Mouse (Mus musculus): ENCODE measurements around the gene Gm7544. TPM values are rescaled to one million over a fixed set of nuclear protein-coding genes. Genes with fewer than 3 reads are reported as not detected.
"Not testable (repeated sequence)": the region's sequence is repeated elsewhere in the genome, so short reads cannot be mapped to it uniquely, and the experiment has no call there.

Gm7544 gene
- total RNA-seq (2012; rRNA removed): not detected in 2 replicates
- polyA plus RNA-seq (2012; ENCODE audit: insufficient read depth in 1 of 2, insufficient read length in 2 of 2, low read depth in 1 of 2, low replicate concordance in 2 of 2, missing spikeins in 1 of 2): not detected

GRCm38 (mm10) chr1:82955913-82956312, at the start of gene Gm7544:
Gene Gm7544, minus strand, starts transcription at chr1:82956013.
- H3K4me3 ChIP-seq (ENCODE audit: control insufficient read depth in 1 of 2, insufficient read depth in 1 of 2, low read depth in 2 of 2, low read length in 2 of 2); H3K27ac ChIP-seq (ENCODE audit: control insufficient read depth, low read depth, low read length); H3K79me2 ChIP-seq (ENCODE audit: control insufficient read depth, insufficient read depth, low read length, poor library complexity); H3K9ac ChIP-seq (ENCODE audit: control insufficient read depth, low read depth, low read length, poor library complexity, severe bottlenecking); H3K4me1 ChIP-seq (ENCODE audit: control insufficient read depth in 1 of 2, insufficient read depth in 2 of 2, low read length in 2 of 2); H3K9me3 ChIP-seq (replicated peaks; ENCODE audit: insufficient read depth, low read length); DNase-seq (ENCODE audit: low read depth, low spot score); H3K27me3 ChIP-seq (ENCODE audit: control insufficient read depth in 1 of 2, insufficient read depth in 2 of 2, low read length in 2 of 2); H3K36me3 ChIP-seq (ENCODE audit: control insufficient read depth in 1 of 2, insufficient read depth in 2 of 2, low read length in 2 of 2): not testable (repeated sequence)

GRCm38 (mm10) chr1:83000306-83000705, 44.5 kb upstream of the Gm7544 start, which contains the start of gene Gm47959:
Gene Gm47959, plus strand, starts transcription at chr1:83000548.
- not testable (repeated sequence) for H3K9ac ChIP-seq (ENCODE audit: control insufficient read depth, low read depth, low read length, poor library complexity, severe bottlenecking); H3K4me3 ChIP-seq (ENCODE audit: control insufficient read depth in 1 of 2, insufficient read depth in 1 of 2, low read depth in 2 of 2, low read length in 2 of 2); H3K27me3 ChIP-seq (ENCODE audit: control insufficient read depth in 1 of 2, insufficient read depth in 2 of 2, low read length in 2 of 2); DNase-seq (ENCODE audit: low read depth, low spot score); H3K4me1 ChIP-seq (ENCODE audit: control insufficient read depth in 1 of 2, insufficient read depth in 2 of 2, low read length in 2 of 2); H3K9me3 ChIP-seq (replicated peaks; ENCODE audit: insufficient read depth, low read length); H3K27ac ChIP-seq (ENCODE audit: control insufficient read depth, low read depth, low read length); H3K36me3 ChIP-seq (ENCODE audit: control insufficient read depth in 1 of 2, insufficient read depth in 2 of 2, low read length in 2 of 2); H3K79me2 ChIP-seq (ENCODE audit: control insufficient read depth, insufficient read depth, low read length, poor library complexity)

- no peak overlapping the region for H3K9ac ChIP-seq (ENCODE audit: control insufficient read depth, low read depth, low read length, poor library complexity, severe bottlenecking)
- no peaks in the 10 kb centered on the region for H3K27me3 ChIP-seq (ENCODE audit: control insufficient read depth in 1 of 2, insufficient read depth in 2 of 2, low read length in 2 of 2)
- no peaks in the 10 kb centered on the region for H3K4me1 ChIP-seq (ENCODE audit: control insufficient read depth in 1 of 2, insufficient read depth in 2 of 2, low read length in 2 of 2)
- no peaks in the 10 kb centered on the region for H3K79me2 ChIP-seq (ENCODE audit: control insufficient read depth, insufficient read depth, low read length, poor library complexity)
- no peaks in the 10 kb centered on the region for H3K9me3 ChIP-seq (replicated peaks; ENCODE audit: insufficient read depth, low read length)
- DNase-seq (ENCODE audit: low read depth, low spot score): no peak
- TF ChIP-seq NELFE (IDR thresholded peaks at IDR 0.05; ENCODE audit: low read depth, low read length): no peak
- no peak for TF ChIP-seq UBTF (IDR thresholded peaks at IDR 0.05; ENCODE audit: borderline replicate concordance, insufficient read depth, low read depth, low read length)
- TF ChIP-seq RCOR1 (IDR thresholded peaks at IDR 0.05; ENCODE audit: low read depth, low read length): no peak
- TF ChIP-seq MEF2A (IDR thresholded peaks at IDR 0.05; ENCODE audit: extremely low read depth, insufficient replicate concordance, low read depth, low read length, poor library complexity, severe bottlenecking): no peak
- TF ChIP-seq TCF12 (IDR thresholded peaks at IDR 0.05; ENCODE audit: low read depth, low read length): no peak
- no peak for TF ChIP-seq EP300 (IDR thresholded peaks at IDR 0.05; ENCODE audit: low read depth in 1 of 2, low read length in 2 of 2)
- no peak for TF ChIP-seq GABPA (IDR thresholded peaks at IDR 0.05; ENCODE audit: low read depth, low read length)
- no peak for TF ChIP-seq MAZ (IDR thresholded peaks at IDR 0.05; ENCODE audit: low read depth, low read length)
- TF ChIP-seq POLR2A (IDR thresholded peaks at IDR 0.05; ENCODE audit: control insufficient read depth in 1 of 2, insufficient read depth in 1 of 2, low read depth in 1 of 2, low read length in 2 of 2, poor library complexity in 1 of 2): no peak
- no peak overlapping the region for H3K4me3 ChIP-seq (ENCODE audit: control insufficient read depth in 1 of 2, insufficient read depth in 1 of 2, low read depth in 2 of 2, low read length in 2 of 2)
- H3K36me3 ChIP-seq (ENCODE audit: control insufficient read depth in 1 of 2, insufficient read depth in 2 of 2, low read length in 2 of 2): no peaks in the 10 kb centered on the region
- no peak overlapping the region for H3K27ac ChIP-seq (ENCODE audit: control insufficient read depth, low read depth, low read length)
Measured at GRCm38 (mm10) chr1:82993947-82994346, 38.1 kb upstream of the Gm7544 start.

All from MEL (cell line).